Mouse (Mus musculus): Measurements from ENCODE around the gene Ece2. TPM values are rescaled to one million over a fixed set of nuclear protein-coding genes. Genes with fewer than 3 reads are reported as not detected.

Ece2 gene
- polyA plus RNA-seq (2015; fragmentation: Nextera tagmentation; extraction: Ambion mirVana): 1.3 and 1.6 TPM in 2 replicates

- 8% methylated on average over 54 of the region's 54 CpGs for WGBS
- peak within 1 kb of the TSS; percentile 97 for H3K4me2 ChIP-seq (replicated peaks)
- H3K27ac ChIP-seq: no peak within 1 kb of the TSS
- H3K4me3 ChIP-seq (replicated peaks): peak within 1 kb of the TSS; percentile 51
- H3K9me3 ChIP-seq: no peaks in the 10 kb centered on the region
- H3K27me3 ChIP-seq (replicated peaks): peaks cover 20% of the 10 kb centered on the region
- no peaks in the 10 kb centered on the region for H3K36me3 ChIP-seq
- ATAC-seq: peak; percentile 69
- H3K9ac ChIP-seq: peak within 1 kb of the TSS; percentile 45
- 0 out of 2 replicates have a peak, but pooled peaks cover 6% of the 10 kb centered on the region for H3K4me1 ChIP-seq (replicated peaks)
These were observed at the start of gene Ece2 for GRCm38 (mm10) chr16:20629731-20630634. Gene Ece2, plus strand, starts transcription at chr16:20629828.

- Histone ChIP-seq H3K27ac (no peak within 1 kb of the TSS), H3K36me3 (no peaks in the 10 kb centered on the region), H3K9me3 (no peaks in the 10 kb centered on the region), H3K9ac (peak within 1 kb of the TSS; percentile 36), H3K27me3 (replicated peaks) (peaks cover 40% of the 10 kb centered on the region), H3K4me2 (replicated peaks) (peak within 1 kb of the TSS; percentile 97), H3K4me3 (replicated peaks) (peak within 1 kb of the TSS; percentile 51), H3K4me1 (replicated peaks) (peaks cover 22% of the 10 kb centered on the region)
- 1% methylated on average over 24 of the region's 24 CpGs for WGBS
- peak; percentile 24 for ATAC-seq
These were observed 40.2 kb upstream of the Ece2 start, which contains the start of gene Vwa5b2 for GRCm38 (mm10) chr16:20589366-20589938. Gene Vwa5b2, plus strand, starts transcription at chr16:20589471.

- no peaks in the 10 kb centered on the region for H3K9me3 ChIP-seq
- WGBS: under 1% methylated on average over 36 of the region's 39 CpGs
- H3K4me2 ChIP-seq (replicated peaks): peak overlapping the region; percentile 97
- no peaks in the 10 kb centered on the region for H3K36me3 ChIP-seq
- H3K27me3 ChIP-seq (replicated peaks): peaks cover 40% of the 10 kb centered on the region
- peak; percentile 69 for ATAC-seq
- H3K9ac ChIP-seq: peak overlapping the region; percentile 36
- H3K4me1 ChIP-seq (replicated peaks): peaks cover 22% of the 10 kb centered on the region
- peak overlapping the region; percentile 51 for H3K4me3 ChIP-seq (replicated peaks)
- H3K27ac ChIP-seq: no peak overlapping the region
These were observed 39.5 kb upstream of the Ece2 start for GRCm38 (mm10) chr16:20589939-20590679.

DNA sequence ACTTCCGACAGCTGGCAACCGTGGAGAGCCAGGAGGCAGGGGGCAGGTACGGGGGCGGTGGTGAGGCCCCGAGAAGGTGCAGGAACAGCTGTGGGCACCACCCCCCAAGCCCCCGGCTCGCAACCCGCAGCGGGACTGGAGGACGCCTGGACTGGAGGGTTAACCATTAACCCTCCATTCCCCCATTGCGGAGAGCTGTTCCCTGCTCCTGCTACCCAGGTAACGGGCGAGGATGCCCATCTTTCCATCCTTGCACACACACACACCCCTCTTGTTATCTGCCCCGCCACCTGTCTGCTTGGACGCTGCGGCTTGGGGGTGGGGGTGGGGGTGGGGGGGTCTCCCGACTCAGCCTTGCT, 39.0 kb upstream of the Ece2 start:
- 2% methylated on average over 17 of the region's 17 CpGs for WGBS
- Histone ChIP-seq H3K4me1 (replicated peaks) (peaks cover 22% of the 10 kb centered on the region), H3K27me3 (replicated peaks) (peaks cover 40% of the 10 kb centered on the region), H3K27ac (no peak overlapping the region), H3K9ac (peak overlapping the region; percentile 36; the same call in 1 of the 2 replicates), H3K4me3 (replicated peaks) (peak overlapping the region; percentile 51), H3K9me3 (no peaks in the 10 kb centered on the region), H3K4me2 (replicated peaks) (peak overlapping the region; percentile 97), H3K36me3 (no peaks in the 10 kb centered on the region)
- peak; percentile 64 for ATAC-seq

DNA sequence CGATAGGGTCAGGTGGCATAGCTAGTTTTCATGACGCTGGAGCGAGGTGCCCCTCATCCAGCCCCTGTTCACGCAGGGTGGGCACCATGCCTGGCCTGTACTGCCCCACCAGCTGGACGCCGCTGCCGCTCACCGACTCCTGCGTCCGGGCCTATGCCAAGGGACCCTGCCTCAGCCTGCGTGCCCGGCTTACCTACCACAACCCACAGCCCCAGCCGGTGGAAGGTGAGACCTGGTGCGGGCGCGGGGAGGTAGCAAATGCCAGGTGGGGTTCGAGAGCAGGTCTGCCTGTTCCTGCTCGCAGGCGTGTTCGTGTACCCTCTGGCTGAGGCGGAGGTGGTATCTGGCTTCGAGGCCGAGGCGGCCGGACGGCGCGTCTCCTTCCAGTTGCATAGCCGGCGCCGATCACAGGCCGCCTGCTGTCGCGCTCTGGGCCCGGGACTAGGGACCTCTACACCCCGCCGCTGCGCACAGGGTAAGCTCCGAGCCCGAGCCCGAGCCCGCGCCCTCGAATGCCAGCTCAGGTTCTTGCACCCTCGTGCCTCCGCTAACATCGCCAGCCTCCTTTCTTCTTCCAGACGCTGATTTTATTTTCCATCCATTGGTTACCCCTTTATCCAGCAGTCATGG, 38.4 kb upstream of the Ece2 start:
- no peak overlapping the region for H3K27ac ChIP-seq
- peak overlapping the region; percentile 97 for H3K4me2 ChIP-seq (replicated peaks)
- peaks cover 22% of the 10 kb centered on the region for H3K4me1 ChIP-seq (replicated peaks)
- H3K9ac ChIP-seq: no peak overlapping the region; the same call in 1 of the 2 replicates
- peak overlapping the region; percentile 51 for H3K4me3 ChIP-seq (replicated peaks)
- H3K9me3 ChIP-seq: no peaks in the 10 kb centered on the region
- no peaks in the 10 kb centered on the region for H3K36me3 ChIP-seq
- H3K27me3 ChIP-seq (replicated peaks): peaks cover 40% of the 10 kb centered on the region
- 0 out of 2 replicates have a peak, but pooled peaks have one; percentile 15 for ATAC-seq
- WGBS: 6% methylated on average over 48 of the region's 48 CpGs

GRCm38 (mm10) chr16:20595060-20595673, 34.5 kb upstream of the Ece2 start:
- ATAC-seq: peak; percentile 48; the same call in 1 of the 2 replicates

DNA sequence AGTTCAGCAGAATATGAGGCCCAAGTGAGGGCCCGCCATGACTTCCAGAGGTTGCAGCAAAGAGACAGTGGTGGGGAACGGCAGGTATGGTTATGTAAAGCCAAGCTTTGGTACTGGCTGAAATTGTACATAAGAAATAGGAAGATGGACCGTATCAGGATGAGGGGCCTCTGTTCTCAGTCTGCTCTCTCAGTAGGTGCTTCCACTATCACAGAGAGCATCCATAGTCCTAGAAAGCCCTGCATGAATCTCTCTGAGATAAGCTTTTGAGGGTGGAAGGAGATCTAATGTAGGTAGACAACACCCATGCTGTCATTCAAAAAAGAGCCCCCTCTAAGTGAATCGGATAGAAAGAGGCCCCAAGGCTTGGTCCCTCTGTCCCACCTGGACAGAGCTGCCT, 33.9 kb upstream of the Ece2 start:
- Histone ChIP-seq H3K9ac (no peak overlapping the region), H3K27me3 (replicated peaks) (peaks cover 21% of the 10 kb centered on the region), H3K27ac (no peak overlapping the region), H3K9me3 (no peaks in the 10 kb centered on the region), H3K4me2 (replicated peaks) (no peak overlapping the region), H3K4me1 (replicated peaks) (peaks cover 7% of the 10 kb centered on the region), H3K36me3 (no peaks in the 10 kb centered on the region), H3K4me3 (replicated peaks) (no peak overlapping the region)
- no peak for ATAC-seq
- 89% methylated on average over 4 of the region's 4 CpGs for WGBS

More at GRCm38 (mm10) chr16:20595060-20595673, 34.5 kb upstream of the Ece2 start:
- Histone ChIP-seq H3K4me1 (replicated peaks) (peaks cover 12% of the 10 kb centered on the region), H3K4me2 (replicated peaks) (no peak overlapping the region), H3K9ac (no peak overlapping the region), H3K27ac (no peak overlapping the region), H3K36me3 (no peaks in the 10 kb centered on the region), H3K4me3 (replicated peaks) (no peak overlapping the region), H3K27me3 (replicated peaks) (peaks cover 26% of the 10 kb centered on the region), H3K9me3 (no peaks in the 10 kb centered on the region)
- WGBS: 70% methylated on average over 7 of the region's 7 CpGs

DNA sequence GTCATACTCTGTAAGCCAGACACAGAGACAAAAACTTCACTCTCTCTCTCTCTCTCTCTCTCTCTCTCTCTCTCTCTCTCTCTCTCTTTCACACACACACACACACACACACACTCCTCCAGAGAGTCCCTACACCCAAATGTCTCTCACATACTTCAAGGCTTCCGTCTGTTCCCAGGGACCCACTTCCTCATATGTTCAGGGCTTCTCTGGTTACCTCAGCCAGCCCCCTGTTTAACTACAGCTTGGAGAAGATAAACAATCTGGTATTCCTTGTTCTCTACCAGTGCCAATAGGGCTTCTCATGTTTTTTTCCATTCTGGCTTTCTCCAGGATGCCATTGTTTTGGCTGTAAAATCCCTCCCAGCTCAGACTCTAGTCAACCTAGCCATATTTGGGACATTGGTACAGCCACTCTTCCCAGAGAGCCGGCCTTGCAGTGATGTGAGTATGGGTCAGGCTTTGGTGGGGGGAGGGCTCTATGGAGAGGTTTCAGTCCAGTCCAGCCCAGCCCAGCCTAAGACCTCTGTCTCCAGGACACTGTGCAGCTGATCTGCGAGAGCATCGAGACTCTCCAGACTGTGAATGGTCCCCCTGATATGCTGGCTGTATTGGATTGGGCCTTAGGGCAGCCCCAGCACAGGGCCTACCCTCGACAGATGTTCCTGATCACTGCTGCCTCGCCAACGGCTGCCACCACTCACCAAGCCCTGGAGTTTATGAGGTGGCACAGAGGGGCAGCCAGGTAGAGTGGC, 32.8 kb upstream of the Ece2 start:
- ATAC-seq: no peak
- peaks cover 9% of the 10 kb centered on the region for H3K27me3 ChIP-seq (replicated peaks)
- H3K4me3 ChIP-seq (replicated peaks): no peak overlapping the region
- H3K4me2 ChIP-seq (replicated peaks): no peak overlapping the region
- H3K4me1 ChIP-seq (replicated peaks): no peaks in the 10 kb centered on the region
- no peaks in the 10 kb centered on the region for H3K36me3 ChIP-seq
- no peak overlapping the region for H3K9ac ChIP-seq
- no peaks in the 10 kb centered on the region for H3K9me3 ChIP-seq
- H3K27ac ChIP-seq: no peak overlapping the region
- 54% methylated on average over 7 of the region's 7 CpGs for WGBS

GRCm38 (mm10) chr16:20600511-20600910, 29.1 kb upstream of the Ece2 start:
- Histone ChIP-seq H3K9ac (no peak overlapping the region), H3K27ac (no peak overlapping the region), H3K9me3 (no peaks in the 10 kb centered on the region), H3K27me3 (replicated peaks) (no peaks in the 10 kb centered on the region), H3K36me3 (peaks cover 7% of the 10 kb centered on the region; the same call in 1 of the 2 replicates), H3K4me3 (replicated peaks) (no peak overlapping the region), H3K4me1 (replicated peaks) (no peaks in the 10 kb centered on the region), H3K4me2 (replicated peaks) (no peak overlapping the region)
- WGBS: 82% methylated on average over 5 of the region's 5 CpGs
- ATAC-seq: no peak

GRCm38 (mm10) chr16:20604705-20605104, 24.9 kb upstream of the Ece2 start:
- 80% methylated on average over 9 of the region's 9 CpGs for WGBS
- Histone ChIP-seq H3K4me1 (replicated peaks) (0 out of 2 replicates have a peak, but pooled peaks cover 3% of the 10 kb centered on the region), H3K27ac (no peak overlapping the region), H3K4me3 (replicated peaks) (no peak overlapping the region), H3K9me3 (no peaks in the 10 kb centered on the region), H3K27me3 (replicated peaks) (no peaks in the 10 kb centered on the region), H3K9ac (no peak overlapping the region), H3K4me2 (replicated peaks) (no peak overlapping the region), H3K36me3 (peaks cover 21% of the 10 kb centered on the region; the same call in 1 of the 2 replicates)
- peak; percentile 16; the same call in 1 of the 2 replicates for ATAC-seq

Data from intestine, embryonic 15.5 days (tissue).